Mouse (Mus musculus): ENCODE results near the gene Nav2. TPM values are rescaled to one million over a fixed set of nuclear protein-coding genes. Genes with fewer than 3 reads are reported as not detected.

The Nav2 gene
- total and polyA plus RNA-seq, 3 experiments, result under 0.01 TPM; not detected in 2

GRCm38 (mm10) chr7:49172926-49173325 is 264.4 kb downstream of the Nav2 start:
- Histone ChIP-seq H3K79me2 (replicated peaks; ENCODE audit: control insufficient read depth, extremely low read depth, insufficient read depth, poor library complexity, severe bottlenecking) (no peaks in the 10 kb centered on the region), H3K36me3 (replicated peaks in 1 of 2; ENCODE audit: control insufficient read depth in 1 of 2, insufficient read depth in 1 of 2, low read length in 1 of 2) (no peaks in the 10 kb centered on the region), H3K27me3 (replicated peaks) (peaks cover 84% of the 10 kb centered on the region), H3K27ac (ENCODE audit: insufficient read depth, low read depth) (no peak overlapping the region), H3K9ac (ENCODE audit: insufficient read depth, low read depth) (no peak overlapping the region), H3K4me2 (ENCODE audit: insufficient read depth, low read depth, poor library complexity, severe bottlenecking) (no peak overlapping the region), H3K9me3 (replicated peaks; ENCODE audit: low read length) (no peaks in the 10 kb centered on the region), H3K4me1 (ENCODE audit: control insufficient read depth in 1 of 2, insufficient read depth in 2 of 2) (no peaks in the 10 kb centered on the region), H3K4me3 (replicated peaks in 1 of 3; ENCODE audit: low read depth in 2 of 3, low read length in 2 of 3, poor library complexity in 1 of 3) (no peak overlapping the region)
- no peak for TF ChIP-seq UBTF (IDR thresholded peaks at IDR 0.05; ENCODE audit: low read depth, low read length)
- TF ChIP-seq MAFK (IDR thresholded peaks at IDR 0.05; ENCODE audit: insufficient replicate concordance, low read length), result no peak
- no peak for TF ChIP-seq ZMIZ1 (IDR thresholded peaks at IDR 0.05; ENCODE audit: low read depth, low read length)
- no peak for TF ChIP-seq BHLHE40 (IDR thresholded peaks at IDR 0.05; ENCODE audit: low read depth, low read length)
- TF ChIP-seq TCF12 (IDR thresholded peaks at IDR 0.05; ENCODE audit: low read depth, low read length), result no peak
- TF ChIP-seq CHD1 (IDR thresholded peaks at IDR 0.05; ENCODE audit: low read depth, low read length), result no peak
- TF ChIP-seq PAX5 (IDR thresholded peaks at IDR 0.05; ENCODE audit: low read length), result no peak
- no peak for TF ChIP-seq TBP (conservative IDR thresholded peaks at IDR 0.05; ENCODE audit: low read depth, low read length)
- TF ChIP-seq ZKSCAN1 (IDR thresholded peaks at IDR 0.05; ENCODE audit: borderline replicate concordance, low read depth, low read length), result no peak
- TF ChIP-seq E2F4 (IDR thresholded peaks at IDR 0.05; ENCODE audit: insufficient replicate concordance, low read depth, low read length), result no peak
- TF ChIP-seq POLR2A (IDR thresholded peaks at IDR 0.05; ENCODE audit: low read depth, low read length), result no peak
- no peak for TF ChIP-seq NELFE (IDR thresholded peaks at IDR 0.05; ENCODE audit: low read depth, low read length)
- TF ChIP-seq MAX (IDR thresholded peaks at IDR 0.05; ENCODE audit: low read length), result no peak
- TF ChIP-seq USF1 (IDR thresholded peaks at IDR 0.05; ENCODE audit: low read depth, low read length), result no peak
- TF ChIP-seq MYC (IDR thresholded peaks at IDR 0.05; ENCODE audit: low read depth, low read length), result no peak
- TF ChIP-seq MEF2A (IDR thresholded peaks at IDR 0.05; ENCODE audit: borderline replicate concordance, low read depth, low read length), result no peak
- TF ChIP-seq POLR2AphosphoS2 (IDR thresholded peaks at IDR 0.05; ENCODE audit: low read depth, low read length), result no peak
- no peak for TF ChIP-seq KAT2A (IDR thresholded peaks at IDR 0.05; ENCODE audit: insufficient replicate concordance, low read length)
- TF ChIP-seq IRF4 (IDR thresholded peaks at IDR 0.05; ENCODE audit: low read depth, low read length), result no peak
- dilution Hi-C loops (cut with MboI; ENCODE audit: extremely low pct_ligation_motif_present, extremely low pct_unique_long_range_greater_than_20kb, low sequenced_read_pairs) (no loop called here), in situ Hi-C loops (cut with MboI; ENCODE audit: low pct_ligation_motif_present, low pct_unique_long_range_greater_than_20kb, low sequenced_read_pairs) (no loop called here)
- no peak for DNase-seq (ENCODE audit: extremely low read depth)

GRCm38 (mm10) chr7:49175784-49176409 is 267.4 kb downstream of the Nav2 start:
- in situ Hi-C loops (cut with MboI; ENCODE audit: low pct_ligation_motif_present, low pct_unique_long_range_greater_than_20kb, low sequenced_read_pairs) (no loop called here), dilution Hi-C loops (cut with MboI; ENCODE audit: extremely low pct_ligation_motif_present, extremely low pct_unique_long_range_greater_than_20kb, low sequenced_read_pairs) (no loop called here)
- Histone ChIP-seq H3K79me2 (replicated peaks; ENCODE audit: control insufficient read depth, extremely low read depth, insufficient read depth, poor library complexity, severe bottlenecking) (no peaks in the 10 kb centered on the region), H3K27me3 (replicated peaks) (peaks cover 80% of the 10 kb centered on the region), H3K36me3 (replicated peaks in 1 of 2; ENCODE audit: control insufficient read depth in 1 of 2, insufficient read depth in 1 of 2, low read length in 1 of 2) (no peaks in the 10 kb centered on the region), H3K4me1 (ENCODE audit: control insufficient read depth in 1 of 2, insufficient read depth in 2 of 2) (no peaks in the 10 kb centered on the region), H3K27ac (ENCODE audit: insufficient read depth, low read depth) (no peak overlapping the region), H3K9ac (ENCODE audit: insufficient read depth, low read depth) (no peak overlapping the region), H3K9me3 (replicated peaks; ENCODE audit: low read length) (no peaks in the 10 kb centered on the region), H3K4me3 (replicated peaks in 1 of 3; ENCODE audit: low read depth in 2 of 3, low read length in 2 of 3, poor library complexity in 1 of 3) (no peak overlapping the region), H3K4me2 (ENCODE audit: insufficient read depth, low read depth, poor library complexity, severe bottlenecking) (no peak overlapping the region)
- no peak for TF ChIP-seq NRF1 (IDR thresholded peaks at IDR 0.05; ENCODE audit: low read depth, low read length)
- TF ChIP-seq CHD2 (IDR thresholded peaks at IDR 0.05; ENCODE audit: low read length), result no peak
- TF ChIP-seq CTCF (conservative IDR thresholded peaks at IDR 0.05 in 1 of 2, IDR thresholded peaks at IDR 0.05 in 1 of 2; ENCODE audit: low read depth in 2 of 2, low read length in 2 of 2), result no peak
- TF ChIP-seq MEF2A (IDR thresholded peaks at IDR 0.05; ENCODE audit: borderline replicate concordance, low read depth, low read length), result no peak
- no peak for TF ChIP-seq UBTF (IDR thresholded peaks at IDR 0.05; ENCODE audit: low read depth, low read length)
- no peak for TF ChIP-seq USF2 (conservative IDR thresholded peaks at IDR 0.05; ENCODE audit: low read depth, low read length)
- no peak for TF ChIP-seq IRF4 (IDR thresholded peaks at IDR 0.05; ENCODE audit: low read depth, low read length)
- TF ChIP-seq CHD1 (IDR thresholded peaks at IDR 0.05; ENCODE audit: low read depth, low read length), result no peak
- TF ChIP-seq RAD21 (IDR thresholded peaks at IDR 0.05; ENCODE audit: low read depth, low read length), result no peak
- no peak for TF ChIP-seq HCFC1 (IDR thresholded peaks at IDR 0.05; ENCODE audit: low read depth, low read length)
- no peak for TF ChIP-seq TCF12 (IDR thresholded peaks at IDR 0.05; ENCODE audit: low read depth, low read length)
- DNase-seq (ENCODE audit: extremely low read depth), result no peak
